Mouse (Mus musculus) E14TG2a.4 (cell line): Measurements from ENCODE around the gene Mbd3.

Experiments used
- H3K27me3 ChIP-seq: 2 replicates; pipeline ENCODE4 v1.6.1; 2014; ENCODE audit warnings: low read length, control low read depth; ENCODE audit not compliant: insufficient read depth
- H3K36me3 ChIP-seq: 2 replicates; pipeline ENCODE4 v1.6.1; 2014; ENCODE audit warnings: low read length, control low read depth; ENCODE audit not compliant: insufficient read depth
- H3K4me1 ChIP-seq: replicated peaks from 2 replicates; pipeline ENCODE4 v1.6.1; 2014; ENCODE audit warnings: low read depth, low read length, control low read depth
- H3K4me3 ChIP-seq: replicated peaks from 2 replicates; pipeline ENCODE4 v1.5.1; 2014; ENCODE audit warnings: mild to moderate bottlenecking, low read length
- H3K9me3 ChIP-seq: 2 replicates; pipeline ENCODE4 v1.6.1; 2014; ENCODE audit warnings: low read length, control low read depth
- CTCF ChIP-seq: conservative IDR thresholded peaks from 2 replicates; pipeline ENCODE4 v1.5.1; 2014; ENCODE audit warnings: low read length
- NANOG ChIP-seq: IDR thresholded peaks from 2 replicates; pipeline ENCODE4 v1.6.1; 2014; ENCODE audit warnings: borderline replicate concordance, low read length, mixed read lengths
- POU5F1 ChIP-seq: IDR thresholded peaks from 2 replicates; pipeline ENCODE4 v1.6.1; 2014; ENCODE audit warnings: low read length, borderline replicate concordance

The Mbd3 gene

DNA sequence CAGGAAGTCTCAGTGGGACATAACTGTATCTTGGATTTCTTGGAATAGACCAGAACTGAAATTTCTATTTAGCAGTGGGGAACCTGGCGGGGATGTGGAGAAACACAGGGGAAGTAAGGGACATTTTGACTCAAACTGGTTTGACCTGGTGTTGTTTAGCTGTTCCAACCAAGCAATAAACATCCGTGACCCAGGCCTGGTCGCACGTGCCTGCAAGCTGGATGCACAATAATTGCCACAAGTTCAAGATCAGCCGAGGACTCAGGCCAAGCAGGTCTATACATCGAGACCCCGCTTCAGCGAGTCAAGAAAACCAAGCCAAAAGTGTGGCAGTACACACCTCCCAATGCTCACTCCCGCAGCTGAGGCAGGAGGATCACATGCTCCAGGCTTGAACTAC, 27.4 kb downstream of the Mbd3 start:
- H3K9me3 ChIP-seq: peaks cover 3% of the 10 kb centered on the region; the same call in 1 of the 2 replicates
- peaks cover 37% of the 10 kb centered on the region for H3K27me3 ChIP-seq
- TF ChIP-seq NANOG (no peak), CTCF (no peak), POU5F1 (no peak)
- peaks cover 37% of the 10 kb centered on the region for H3K4me1 ChIP-seq
- no peaks in the 10 kb centered on the region for H3K36me3 ChIP-seq
- H3K4me3 ChIP-seq: 0 out of 2 replicates have a peak overlapping the region, but pooled peaks have one; percentile 46

DNA sequence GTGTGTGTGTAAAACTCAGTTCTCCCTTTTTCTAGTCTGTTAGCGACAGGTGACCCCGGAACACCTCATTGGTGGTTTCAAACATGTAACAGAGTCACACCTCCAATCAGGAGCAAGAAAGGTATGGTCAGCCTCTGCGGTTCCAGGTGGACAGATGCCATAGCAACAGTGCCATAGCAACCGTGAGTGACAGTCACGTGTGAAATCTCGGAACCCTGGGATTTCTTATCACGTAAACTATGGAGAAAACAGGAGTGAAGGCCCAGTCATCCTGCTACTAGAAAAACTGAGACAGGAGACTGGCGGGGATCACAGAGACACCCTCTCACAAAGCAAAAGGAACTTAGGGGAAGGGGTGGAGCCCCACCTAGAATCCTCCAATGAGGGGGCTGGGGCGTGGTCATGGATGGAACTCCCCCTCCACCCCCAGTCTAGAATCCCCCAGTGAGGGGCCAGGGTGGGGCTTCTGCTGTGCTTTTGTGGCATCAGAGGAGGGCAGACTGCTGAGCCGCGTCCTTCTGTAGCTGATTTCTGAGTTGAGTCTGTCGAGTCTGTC, 27.9 kb downstream of the Mbd3 start:
- Histone ChIP-seq H3K9me3 (peaks cover 3% of the 10 kb centered on the region; the same call in 1 of the 2 replicates), H3K4me1 (peaks cover 40% of the 10 kb centered on the region), H3K36me3 (no peaks in the 10 kb centered on the region), H3K27me3 (peaks cover 37% of the 10 kb centered on the region), H3K4me3 (peak overlapping the region; percentile 46)
- no peak for TF ChIP-seq POU5F1
- no peak for TF ChIP-seq NANOG
- no peak for TF ChIP-seq CTCF

DNA sequence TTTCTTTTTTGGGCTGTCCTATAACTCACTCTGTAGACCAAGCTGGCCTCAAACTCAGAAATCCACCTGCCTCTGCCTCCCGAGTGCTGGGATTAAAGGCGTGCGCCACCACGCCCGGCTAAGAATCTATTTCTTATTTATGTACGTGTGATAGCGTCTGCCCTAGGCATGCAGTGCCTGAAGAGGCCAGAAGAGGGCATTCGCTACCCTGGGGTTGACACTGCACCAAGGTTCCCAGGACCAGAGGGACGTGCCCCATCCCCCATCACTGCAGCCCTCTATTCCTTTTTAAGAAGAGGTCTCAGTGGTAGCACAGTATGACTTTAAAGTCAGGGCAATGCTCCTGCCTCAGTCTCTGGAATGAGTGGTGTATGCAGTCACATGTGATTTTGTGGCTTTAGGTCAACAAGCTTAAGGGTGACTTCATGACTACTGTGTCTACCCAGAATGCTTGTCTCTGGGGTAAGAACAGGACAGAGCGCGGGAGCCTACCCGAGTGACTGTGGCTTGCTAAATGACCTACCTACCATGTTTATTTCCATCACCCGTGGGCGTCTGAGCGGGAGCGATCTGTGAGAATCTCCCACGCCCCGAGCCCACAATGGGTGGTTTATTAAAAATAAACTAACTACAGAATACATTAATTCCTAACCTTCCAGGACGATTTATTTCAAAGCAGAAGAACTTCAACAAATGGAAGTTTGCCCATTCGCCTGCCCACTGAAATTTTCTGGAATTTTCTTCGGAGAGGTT, 29.2 kb downstream of the Mbd3 start:
- H3K36me3 ChIP-seq: no peaks in the 10 kb centered on the region
- peaks cover 3% of the 10 kb centered on the region; the same call in 1 of the 2 replicates for H3K9me3 ChIP-seq
- no peak overlapping the region; the same call in 1 of the 2 replicates for H3K4me3 ChIP-seq
- H3K4me1 ChIP-seq: peaks cover 40% of the 10 kb centered on the region
- peak; percentile 57 for TF ChIP-seq CTCF
- TF ChIP-seq NANOG: no peak
- no peak for TF ChIP-seq POU5F1
- peaks cover 42% of the 10 kb centered on the region for H3K27me3 ChIP-seq

DNA sequence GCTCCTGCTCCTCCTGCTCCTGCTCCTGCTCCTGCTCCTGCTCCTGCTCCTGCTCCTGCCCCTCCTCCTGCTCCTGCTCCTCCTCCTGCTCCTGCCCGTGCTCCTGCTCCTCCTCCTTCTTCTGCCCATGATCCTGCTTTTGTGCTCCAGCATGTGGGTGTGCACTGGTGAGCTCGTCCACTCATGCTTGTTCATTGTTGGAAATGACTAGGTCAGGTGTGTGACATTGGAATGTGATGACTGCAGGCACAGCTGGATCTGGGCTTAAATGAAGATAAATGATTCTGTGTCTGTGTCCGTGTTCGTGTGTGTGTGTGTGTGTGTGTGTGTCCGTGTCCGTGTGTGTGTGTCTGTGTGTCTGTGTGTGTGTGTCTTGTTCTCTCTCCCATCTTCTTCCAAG, 31.0 kb downstream of the Mbd3 start:
- Histone ChIP-seq H3K36me3 (no peaks in the 10 kb centered on the region), H3K4me3 (no peak overlapping the region), H3K27me3 (peaks cover 56% of the 10 kb centered on the region), H3K4me1 (peaks cover 40% of the 10 kb centered on the region), H3K9me3 (peaks cover 3% of the 10 kb centered on the region; the same call in 1 of the 2 replicates)
- TF ChIP-seq POU5F1 (no peak), CTCF (no peak), NANOG (no peak)

DNA sequence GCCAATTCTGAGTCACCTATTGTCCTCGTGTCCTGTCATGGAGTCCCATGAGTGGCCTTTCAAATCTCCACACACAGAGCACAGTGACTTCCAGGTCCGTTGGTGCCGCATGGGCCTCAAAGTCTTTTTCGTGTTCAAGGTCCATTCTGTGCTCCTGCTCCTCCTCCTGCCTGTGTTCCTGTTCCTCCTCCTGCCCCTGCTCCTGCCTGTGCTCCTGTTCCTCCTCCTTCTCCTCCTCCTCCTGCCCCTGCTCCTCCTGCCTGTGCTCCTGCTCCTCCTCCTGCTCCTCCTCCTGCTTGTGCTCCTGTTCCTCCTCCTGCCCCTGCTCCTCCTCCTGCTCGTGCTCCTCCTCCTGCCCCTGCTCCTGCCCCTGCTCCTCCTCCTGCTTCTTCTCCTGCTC, 31.4 kb downstream of the Mbd3 start:
- peaks cover 40% of the 10 kb centered on the region for H3K4me1 ChIP-seq
- H3K4me3 ChIP-seq: no peak overlapping the region
- H3K36me3 ChIP-seq: no peaks in the 10 kb centered on the region
- peaks cover 54% of the 10 kb centered on the region for H3K27me3 ChIP-seq
- H3K9me3 ChIP-seq: peaks cover 3% of the 10 kb centered on the region; the same call in 1 of the 2 replicates
- TF ChIP-seq NANOG (no peak), POU5F1 (no peak), CTCF (no peak)

DNA sequence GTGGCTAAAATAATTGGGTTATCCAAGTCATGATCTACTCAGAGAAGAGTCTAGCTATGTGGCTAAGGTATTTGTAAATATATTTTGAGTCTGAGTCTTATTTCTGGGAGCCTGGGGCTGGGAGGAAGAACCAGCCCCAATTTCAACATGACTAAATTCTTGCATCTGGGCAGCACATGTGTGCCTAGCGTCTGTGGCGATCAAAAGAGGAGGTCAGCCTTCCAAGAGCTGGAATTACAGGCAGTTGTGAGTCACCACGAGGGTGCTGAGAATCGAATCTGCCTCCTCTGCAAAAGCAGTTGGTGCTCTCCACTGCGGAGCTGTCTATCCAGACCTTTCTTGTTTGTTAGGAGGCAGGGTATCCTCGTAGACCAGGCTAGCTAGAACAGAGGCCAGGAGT, 33.6 kb downstream of the Mbd3 start:
- H3K9me3 ChIP-seq: peaks cover 3% of the 10 kb centered on the region; the same call in 1 of the 2 replicates
- no peak overlapping the region for H3K4me3 ChIP-seq
- TF ChIP-seq NANOG (no peak), CTCF (no peak)
- peaks cover 23% of the 10 kb centered on the region; the same call in 1 of the 2 replicates for H3K4me1 ChIP-seq
- peaks cover 51% of the 10 kb centered on the region for H3K27me3 ChIP-seq
- H3K36me3 ChIP-seq: no peaks in the 10 kb centered on the region

DNA sequence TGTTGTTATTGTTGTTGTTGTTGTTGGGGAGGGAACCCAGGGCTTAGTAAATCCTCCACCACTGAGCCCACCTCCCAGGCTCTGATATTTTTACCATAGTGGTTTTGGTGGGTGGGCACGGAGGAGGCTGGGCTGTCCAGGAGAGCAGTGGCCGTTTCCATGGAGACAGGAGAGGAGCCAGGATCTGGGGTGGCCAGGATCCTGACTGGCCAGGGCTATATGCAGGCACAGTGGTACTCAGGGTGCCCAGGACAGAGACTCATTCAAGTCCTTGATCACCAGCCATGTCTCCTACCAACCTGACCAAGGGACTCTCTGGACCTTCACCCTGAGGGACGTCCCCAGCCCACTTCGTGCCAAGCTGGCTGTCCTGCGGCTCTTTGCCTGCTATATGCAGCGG, 35.6 kb downstream of the Mbd3 start:
- Histone ChIP-seq H3K9me3 (peaks cover 3% of the 10 kb centered on the region; the same call in 1 of the 2 replicates), H3K27me3 (peaks cover 58% of the 10 kb centered on the region), H3K4me3 (no peak overlapping the region), H3K36me3 (no peaks in the 10 kb centered on the region), H3K4me1 (peaks cover 11% of the 10 kb centered on the region; the same call in 1 of the 2 replicates)
- TF ChIP-seq POU5F1: no peak
- no peak for TF ChIP-seq NANOG
- TF ChIP-seq CTCF: no peak

DNA sequence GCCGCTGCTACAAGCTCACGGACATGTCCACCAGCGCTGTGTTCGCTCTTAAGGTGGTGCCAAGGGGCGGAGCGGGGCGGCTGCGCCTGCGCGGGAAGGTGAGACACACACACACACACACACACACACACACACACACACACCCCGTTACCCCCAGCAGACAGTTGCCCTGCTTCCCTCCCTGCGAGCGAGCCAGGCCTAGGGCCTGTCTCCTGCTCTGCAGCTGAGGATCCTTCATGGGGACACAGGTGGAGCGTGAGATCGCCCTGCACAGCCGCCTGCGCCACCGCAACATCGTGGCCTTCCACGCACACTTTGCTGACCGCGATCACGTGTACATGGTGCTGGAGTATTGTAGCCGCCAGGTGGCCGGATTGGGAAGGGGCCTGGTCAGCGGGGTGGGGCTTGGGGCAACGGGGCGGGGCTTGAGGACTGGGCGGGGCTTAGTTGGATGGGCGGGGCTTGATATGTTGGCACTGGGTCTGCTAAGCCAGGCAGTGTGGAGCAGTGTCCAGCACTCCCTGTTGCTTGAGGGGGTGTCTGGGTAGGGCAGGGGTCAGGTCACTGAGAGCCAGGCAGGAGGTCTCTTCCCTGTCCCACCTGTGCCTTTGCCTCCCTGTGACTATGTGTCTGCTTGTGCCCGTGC, 41.2 kb downstream of the Mbd3 start:
- peak overlapping the region; percentile 60 for H3K4me3 ChIP-seq

More for the DNA sequence above, 41.2 kb downstream of the Mbd3 start:
- H3K9me3 ChIP-seq: no peaks in the 10 kb centered on the region
- H3K27me3 ChIP-seq: peaks cover 72% of the 10 kb centered on the region
- H3K4me1 ChIP-seq: peaks cover 40% of the 10 kb centered on the region
- no peak for TF ChIP-seq CTCF
- no peak for TF ChIP-seq NANOG
- TF ChIP-seq POU5F1: no peak
- H3K36me3 ChIP-seq: no peaks in the 10 kb centered on the region
